Mouse (Mus musculus) forelimb bud, embryonic 11.5 days (tissue): Measurements from ENCODE around the gene Zdhhc20.
"Not testable (repeated sequence)": the region's sequence is repeated elsewhere in the genome, so short reads cannot be mapped to it uniquely, and the experiment has no call there.

ENCODE experiments used
- DNase-seq: peaks from one replicate; pipeline ENCODE4 v3.0.0-alpha.2; 2012; ENCODE audit warnings: low read depth, low spot score

Gene Zdhhc20

DNA sequence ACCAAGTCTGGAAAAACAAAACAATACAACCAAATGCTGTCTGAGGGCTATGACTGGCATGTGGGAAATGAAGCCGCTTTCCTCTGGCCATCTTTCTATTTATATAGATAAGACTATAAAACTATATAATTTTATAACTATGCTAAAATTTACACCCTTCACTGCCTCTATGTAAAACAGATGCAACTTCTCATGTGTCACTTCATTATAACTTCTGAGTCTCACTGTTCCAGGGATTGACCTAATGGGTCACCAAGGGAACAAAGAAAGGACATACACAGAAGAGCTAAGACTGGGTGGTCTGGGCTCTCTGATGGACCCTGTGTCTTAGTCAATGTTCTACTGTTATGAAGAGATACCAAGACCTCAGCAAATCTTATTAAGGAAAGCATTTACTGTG, 2.9 kb upstream of the Zdhhc20 start:
- DNase-seq = no peak

DNA sequence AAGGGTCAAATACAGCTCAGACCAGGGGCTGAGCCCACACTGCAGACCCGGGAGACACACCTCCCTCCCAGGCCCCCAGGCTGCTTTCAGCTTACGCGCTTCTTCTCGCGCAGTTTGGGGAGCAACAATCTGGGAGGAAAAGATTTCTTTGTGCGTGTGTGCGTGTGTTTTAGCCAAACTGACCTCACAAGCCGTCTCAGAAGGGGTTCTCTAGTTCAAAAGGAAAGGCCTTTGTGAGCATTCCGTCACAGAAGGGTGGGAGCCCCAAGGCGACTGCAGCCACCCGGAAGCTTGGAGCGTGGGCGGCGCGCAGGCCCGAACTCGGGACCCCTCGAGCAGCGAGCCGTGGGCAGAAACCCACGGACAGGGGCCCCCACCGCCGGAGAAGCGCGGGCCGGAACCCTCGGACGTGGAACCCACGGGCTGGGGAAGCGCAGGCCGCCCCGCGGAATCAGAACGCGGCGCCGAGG, 500 bp downstream of the Zdhhc20 start:
- DNase-seq = peak; percentile 54

DNA sequence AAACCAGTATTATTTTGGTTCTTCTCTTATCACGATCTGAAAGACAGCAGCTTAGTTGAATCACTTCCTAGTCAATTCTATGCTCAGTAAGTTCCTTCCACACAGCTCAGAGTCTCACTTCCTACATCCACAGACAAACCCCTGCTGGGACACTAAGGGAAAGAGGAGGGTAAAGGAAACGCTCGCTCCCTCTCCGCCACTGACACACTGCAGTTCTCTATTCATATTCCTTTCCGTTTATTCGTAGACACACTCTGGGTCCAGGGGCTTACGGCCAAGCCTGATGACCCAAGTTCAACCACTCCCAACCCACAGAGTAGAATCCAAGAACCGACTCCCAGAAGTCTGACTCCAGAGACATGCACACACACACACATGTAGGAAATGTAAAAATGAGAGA, 2.9 kb downstream of the Zdhhc20 start:
- no peak for DNase-seq

DNA sequence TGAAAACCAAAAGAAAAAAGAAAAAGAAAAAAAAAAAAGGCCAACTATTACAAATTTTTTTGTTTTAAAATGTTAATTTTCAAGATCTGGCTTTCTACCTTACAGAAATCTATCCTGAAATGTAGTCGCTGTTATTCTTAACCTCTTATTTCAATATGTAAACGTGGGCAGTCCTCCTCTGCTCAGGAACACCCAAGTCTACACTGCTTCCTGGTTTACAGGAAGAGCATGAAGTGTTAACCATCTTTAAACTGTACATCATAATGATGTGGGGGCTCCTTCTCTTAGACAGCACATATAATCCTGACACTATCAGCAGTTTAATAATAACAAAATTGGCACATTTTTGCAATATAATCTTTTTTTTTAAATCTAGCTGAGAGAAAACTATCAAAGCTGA, 4.0 kb downstream of the Zdhhc20 start:
- DNase-seq = no peak

DNA sequence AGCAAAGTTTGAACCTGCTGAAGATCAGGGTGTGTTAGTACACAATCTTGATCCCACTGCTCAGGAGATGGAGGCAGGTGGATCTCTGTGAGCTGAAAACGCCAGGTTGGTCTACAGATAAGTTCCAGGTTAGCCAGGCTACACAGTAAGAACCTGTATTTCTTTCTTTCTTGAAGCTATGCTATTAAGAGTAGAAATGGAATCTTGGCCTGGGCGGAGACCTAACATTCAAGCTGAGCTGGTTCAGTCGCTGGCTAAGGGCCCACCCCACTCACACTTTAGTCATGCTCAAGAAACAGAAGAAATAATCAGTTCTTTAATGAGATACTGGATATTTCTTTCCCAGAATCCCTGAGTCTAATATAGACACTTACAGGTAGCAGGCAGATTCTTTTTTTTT, 6.7 kb downstream of the Zdhhc20 start:
- no peak for DNase-seq

DNA sequence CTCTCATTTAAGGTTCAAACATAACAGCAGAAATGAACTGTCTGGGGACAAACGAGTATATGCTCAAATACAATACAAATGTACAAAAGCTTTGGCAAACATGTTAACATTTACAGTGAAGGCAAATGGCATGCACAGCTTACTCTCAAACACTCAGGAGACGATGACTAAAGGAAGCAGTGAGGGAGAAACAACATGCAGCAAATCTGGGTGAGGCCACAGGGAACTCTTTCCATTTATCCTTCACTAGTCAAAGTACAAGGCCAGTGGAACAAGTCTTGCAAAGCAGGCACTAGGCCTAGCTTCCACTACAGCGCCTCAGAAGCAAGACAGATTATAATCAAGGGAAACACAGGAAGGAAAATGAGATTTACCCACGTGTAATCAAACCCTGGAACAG, 7.4 kb downstream of the Zdhhc20 start:
- DNase-seq = no peak

DNA sequence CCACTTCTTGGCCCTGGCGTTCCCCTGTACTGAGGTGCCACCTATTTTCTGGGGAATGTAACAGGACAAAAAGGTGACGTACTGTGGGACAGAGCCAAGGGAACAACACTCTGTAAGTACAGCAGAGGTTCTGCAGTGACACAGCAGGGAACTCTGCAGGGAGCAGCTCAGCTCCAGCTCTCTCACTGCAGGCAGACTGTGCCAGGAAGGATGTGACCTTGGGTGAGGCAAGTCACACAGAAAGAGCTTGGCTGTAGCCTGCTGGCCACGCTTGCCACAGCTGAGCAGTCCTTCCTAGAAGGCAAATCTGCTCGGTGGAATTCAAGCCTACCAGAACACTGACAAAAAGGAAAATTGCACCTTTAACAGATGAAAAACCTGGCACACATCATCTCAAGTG, 8.3 kb downstream of the Zdhhc20 start:
- no peak for DNase-seq

DNA sequence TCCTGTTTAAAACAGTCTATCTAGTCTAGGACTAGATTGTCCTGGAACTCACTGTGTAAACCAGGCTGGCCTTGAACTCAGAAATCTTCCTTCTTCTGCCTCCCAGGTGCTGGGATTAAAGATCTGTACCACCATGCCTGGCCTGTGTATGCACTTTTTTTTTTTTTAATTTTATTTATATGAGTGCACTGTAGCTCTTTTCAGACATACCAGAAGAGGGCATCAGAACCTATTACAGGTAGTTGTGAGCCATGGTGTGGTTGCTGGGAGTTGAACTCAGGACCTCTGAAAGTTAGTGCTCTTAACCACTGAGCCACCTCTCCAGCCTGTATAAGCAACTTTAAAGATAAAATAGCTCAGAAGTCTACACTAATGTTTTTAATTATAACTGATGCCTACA, 9.0 kb downstream of the Zdhhc20 start:
- DNase-seq = no peak

DNA sequence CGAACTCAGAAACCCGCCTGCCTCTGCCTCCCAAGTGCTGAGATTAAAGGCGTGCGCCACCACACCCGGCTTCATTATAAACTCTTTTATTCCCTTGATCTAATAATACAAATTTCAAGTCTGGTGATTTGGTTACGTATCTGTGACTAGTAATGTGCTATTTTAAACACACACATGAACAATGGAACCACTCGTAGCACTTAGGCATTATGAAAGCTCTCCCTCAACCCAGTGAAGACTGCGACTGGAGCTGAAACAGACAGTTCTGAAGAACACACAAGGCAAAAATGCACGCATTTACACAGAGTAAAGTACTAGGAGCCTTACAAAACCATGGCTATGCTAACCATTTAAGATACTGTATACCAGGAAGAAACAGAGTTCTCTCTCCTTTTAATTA, 12.2 kb downstream of the Zdhhc20 start:
- no peak for DNase-seq

DNA sequence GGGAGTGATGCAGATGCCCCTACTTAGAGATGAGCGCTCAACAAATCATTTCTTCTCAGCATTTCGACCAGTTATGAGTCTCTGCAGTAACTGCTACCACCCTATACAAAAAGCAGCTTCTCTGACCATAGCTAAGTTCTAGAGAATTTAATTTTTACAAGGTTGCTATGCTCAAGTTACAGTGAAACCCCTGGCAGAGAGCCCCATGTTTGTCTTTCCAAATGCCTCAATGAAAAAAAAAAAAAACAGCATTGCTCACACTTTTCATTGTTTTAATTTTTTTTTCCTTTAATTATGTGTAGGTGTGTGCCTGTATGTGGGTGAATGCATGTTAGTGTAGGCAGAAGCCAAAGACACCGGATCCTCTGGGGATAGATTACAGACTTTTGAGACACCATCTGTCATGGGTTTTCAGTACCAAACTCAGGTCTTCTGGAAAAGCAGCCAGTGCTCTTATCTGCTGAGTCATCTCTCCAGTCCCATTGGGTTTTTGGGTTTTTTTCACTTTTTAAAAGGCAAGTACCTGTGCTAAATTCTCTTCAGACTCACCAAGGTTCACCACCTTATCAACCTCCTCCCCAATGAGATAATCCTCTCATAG, 23.3 kb downstream of the Zdhhc20 start:
- no peak for DNase-seq

DNA sequence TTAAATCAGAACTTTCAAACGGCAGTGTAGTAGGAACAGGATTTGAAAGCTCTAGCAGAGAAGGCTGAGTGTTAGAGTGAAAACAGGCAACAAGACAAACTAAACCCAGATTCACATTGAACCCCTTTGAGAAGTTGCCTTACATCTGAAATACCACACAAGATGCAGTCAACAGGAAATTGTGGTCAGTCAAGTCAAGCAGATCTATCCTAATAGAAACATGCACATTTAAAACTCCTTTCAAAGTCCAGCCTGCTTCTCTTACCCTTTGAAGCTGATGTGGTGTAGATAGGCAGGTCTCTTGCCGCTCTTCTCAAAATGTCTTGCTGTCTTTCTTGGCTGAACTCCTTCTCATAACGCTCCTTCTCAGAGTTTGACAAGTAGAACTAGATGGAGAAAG, 24.8 kb downstream of the Zdhhc20 start:
- no peak for DNase-seq

DNA sequence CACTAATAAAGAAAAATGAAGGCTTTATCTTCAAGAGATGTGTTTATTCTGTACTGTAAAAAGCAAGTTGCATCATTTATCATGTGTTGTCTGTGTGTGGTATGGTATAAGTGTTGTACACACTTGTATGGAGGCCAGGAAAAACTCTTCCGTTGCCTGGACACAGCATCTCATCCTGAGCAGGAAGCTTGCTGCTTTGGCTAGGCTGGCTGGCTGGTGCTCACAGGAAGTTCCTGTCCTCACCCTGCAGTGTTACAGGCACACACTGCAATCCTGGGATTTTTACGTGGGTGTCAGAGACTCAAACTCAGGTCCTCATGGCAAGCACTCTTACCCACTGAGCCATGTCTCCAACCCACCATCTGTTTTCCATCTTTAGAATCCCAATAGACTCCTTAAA, 26.9 kb downstream of the Zdhhc20 start:
- no peak for DNase-seq

DNA sequence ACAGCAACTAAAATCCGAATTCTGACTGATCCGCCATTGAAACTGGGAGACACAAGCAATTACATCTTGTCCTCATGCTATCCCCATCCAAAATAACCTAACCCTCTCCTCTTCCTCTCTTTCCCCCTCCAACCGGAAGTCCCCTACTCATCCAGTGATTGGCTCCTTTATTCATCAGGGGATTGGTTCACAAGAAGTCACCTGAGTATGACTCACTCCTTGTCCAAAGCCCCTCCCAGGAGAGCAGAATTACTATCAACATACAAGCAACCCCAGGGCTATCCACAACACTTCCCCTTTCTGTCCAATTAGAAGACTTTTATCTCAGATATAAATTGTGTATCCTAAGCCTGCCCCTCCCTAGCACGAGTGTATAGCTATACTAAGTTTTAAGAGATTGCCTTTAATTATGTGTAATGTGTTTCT, 28.1 kb downstream of the Zdhhc20 start:
- DNase-seq = no peak

DNA sequence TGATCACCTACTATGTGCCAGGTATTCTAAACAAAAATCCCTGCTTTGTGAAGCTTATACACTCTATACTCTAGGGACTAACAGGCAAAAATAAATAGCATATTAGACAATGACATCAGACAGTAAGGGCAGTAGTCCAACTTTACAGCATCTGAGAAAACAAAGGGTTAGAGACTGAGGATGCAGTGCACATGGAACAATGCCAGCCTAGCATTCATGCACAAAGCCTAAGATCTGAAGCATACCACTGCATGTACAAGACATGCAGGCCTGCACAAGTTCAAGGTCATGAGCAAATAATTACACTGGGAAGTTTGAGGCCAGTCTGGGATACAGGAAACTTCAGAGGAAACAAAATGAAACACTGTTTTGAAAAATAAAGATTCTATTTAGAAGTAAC, 30.6 kb downstream of the Zdhhc20 start:
- no peak for DNase-seq

DNA sequence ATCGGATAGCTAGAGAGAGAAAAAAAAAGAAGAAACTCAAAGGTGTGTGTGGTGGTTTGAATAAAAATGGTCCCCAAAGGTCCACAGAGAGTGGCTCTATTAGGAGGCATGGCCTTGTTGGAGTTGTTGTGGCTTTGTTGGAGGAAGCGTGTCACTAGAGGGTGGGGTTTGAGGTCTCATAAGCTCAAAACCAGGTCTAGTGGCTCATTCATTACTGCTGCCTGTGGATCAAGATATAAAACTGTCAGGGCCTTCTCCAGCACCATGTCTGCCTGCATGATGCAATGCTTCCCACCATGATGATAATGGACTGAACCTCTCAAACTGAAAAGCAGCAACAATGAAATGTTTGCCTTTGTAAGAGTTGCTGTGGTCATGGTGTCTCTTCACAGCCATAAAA, 31.5 kb downstream of the Zdhhc20 start:
- DNase-seq = no peak

DNA sequence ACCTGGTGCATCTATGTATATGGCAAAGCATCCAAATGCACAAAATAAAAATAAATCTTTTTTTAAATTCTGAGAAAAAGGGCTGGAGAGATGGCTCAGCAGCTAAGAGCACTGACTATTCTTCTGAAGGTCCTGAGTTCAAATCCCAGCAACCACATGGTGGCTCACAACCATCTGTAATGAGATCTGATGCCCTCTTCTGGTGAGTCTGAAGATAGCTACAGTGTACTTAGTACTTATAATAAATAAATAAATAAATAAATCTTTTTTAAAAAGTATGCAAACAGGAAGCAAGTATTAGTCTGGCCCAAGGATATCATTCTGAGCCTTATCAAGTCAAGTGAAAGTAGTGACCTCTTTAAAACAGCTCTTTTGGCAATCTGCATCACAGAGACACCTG, 34.0 kb downstream of the Zdhhc20 start:
- not testable (repeated sequence) for DNase-seq

DNA sequence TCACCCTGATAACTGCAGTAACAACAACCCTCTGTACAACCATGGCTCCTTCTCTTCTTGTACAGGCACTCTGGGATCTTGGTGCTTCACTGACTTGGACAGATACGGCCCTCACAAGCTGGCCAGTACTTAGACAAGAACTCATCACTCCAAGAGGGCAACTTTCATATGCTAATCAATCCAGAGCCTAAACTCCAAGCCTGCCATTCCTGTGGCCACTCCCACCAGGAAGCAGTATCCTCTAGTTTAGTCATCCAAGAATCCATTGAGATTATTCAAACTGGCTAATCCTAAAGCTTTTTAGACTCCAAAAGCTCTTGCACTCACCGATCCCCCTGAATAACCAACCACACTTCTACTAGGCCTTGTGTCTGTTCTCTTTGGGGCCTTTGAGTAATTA, 37.1 kb downstream of the Zdhhc20 start:
- DNase-seq = no peak

DNA sequence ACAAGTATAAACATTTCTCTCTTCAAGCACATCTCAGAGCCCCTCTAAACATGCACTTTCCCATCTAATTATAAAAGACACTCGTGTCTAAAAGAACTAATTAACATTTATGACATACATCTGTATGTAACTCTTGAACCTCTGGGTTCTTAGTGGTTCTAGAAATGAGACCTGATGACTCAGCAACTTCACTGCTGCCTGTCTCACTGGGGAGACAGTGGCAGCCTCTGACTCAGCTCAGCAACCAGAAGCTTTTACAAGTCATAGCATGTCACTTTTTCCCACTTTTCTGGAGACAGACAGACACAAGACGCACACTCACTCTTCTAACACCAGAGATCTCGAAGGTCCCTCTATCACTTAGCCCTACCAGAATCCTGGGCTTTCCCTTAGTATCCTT, 39.7 kb downstream of the Zdhhc20 start:
- no peak for DNase-seq

DNA sequence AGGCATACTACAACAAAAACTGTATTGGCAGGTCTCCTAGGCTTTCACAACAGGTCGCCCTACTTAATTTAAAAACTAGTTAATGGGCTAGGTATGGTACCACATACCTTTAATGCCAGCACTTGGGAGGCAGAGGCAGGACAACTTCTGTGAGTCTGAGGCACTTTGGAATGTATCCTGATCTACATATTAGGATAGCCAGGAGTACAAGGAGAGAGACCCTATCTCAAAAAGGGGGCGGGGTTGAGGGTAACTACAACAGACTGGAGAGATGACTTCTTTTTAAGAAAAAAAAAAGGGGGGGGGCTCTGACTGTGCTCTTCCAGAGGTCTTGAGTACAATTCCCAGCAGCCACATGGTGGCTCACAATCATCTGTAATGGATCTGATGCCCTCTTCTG, 41.4 kb downstream of the Zdhhc20 start:
- DNase-seq = no peak

DNA sequence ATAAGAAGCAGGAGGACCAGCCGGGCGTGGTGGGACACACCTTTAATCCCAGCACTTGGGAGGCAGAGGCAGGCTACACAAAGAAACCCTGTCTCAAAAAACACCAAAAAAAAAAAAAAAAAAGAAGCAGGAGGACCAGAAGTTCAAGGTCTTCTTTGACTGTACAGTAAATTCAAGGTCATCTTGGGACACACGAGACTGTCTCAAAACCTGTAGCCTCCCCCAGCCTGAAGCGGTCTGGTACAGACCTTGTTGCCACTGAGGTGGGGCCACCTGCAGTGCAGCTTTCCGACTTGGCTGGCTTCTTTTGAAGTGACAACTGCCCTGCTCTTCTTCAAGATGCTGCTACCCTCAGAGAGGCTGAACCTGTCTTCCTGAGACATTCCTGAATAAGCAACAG, 42.0 kb downstream of the Zdhhc20 start:
- not testable (repeated sequence) for DNase-seq

DNA sequence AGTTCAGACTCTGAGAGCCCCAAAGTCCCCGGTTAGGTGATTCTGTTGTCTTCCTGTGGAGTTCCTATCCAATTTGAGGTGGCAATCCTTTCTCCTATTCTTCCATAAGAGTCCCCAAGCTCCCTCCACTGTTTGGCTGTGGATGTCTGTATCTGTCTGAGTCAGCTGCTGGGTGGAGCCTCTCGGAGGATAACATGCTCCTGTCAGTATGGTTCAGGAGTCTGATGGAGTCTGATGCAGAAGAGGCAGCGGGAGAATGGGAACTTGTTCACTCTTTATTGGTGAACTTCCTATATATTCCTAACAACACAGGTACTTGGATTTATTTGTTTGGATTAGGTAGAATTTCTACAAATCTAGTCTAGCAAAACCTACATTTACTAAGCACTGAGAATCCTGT, 45.5 kb downstream of the Zdhhc20 start:
- no peak for DNase-seq

DNA sequence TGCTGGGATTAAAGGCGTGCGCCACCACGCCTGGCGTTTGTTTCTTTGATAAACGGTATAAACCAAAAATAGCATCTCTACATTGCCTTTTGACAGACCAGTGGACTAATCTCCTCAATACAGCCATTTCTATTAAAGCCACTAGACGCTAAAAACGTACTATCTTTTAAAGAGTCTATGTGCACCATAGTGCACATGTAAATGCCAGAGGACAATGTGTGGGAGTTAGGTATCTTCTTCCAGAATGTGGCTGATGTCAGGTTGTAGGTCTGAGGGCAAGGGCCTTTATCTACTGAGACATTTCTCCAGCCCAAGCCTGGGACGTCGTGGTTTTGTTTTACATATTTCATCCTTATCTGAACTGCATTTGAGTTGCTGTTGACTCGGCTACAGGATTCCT, 54.9 kb downstream of the Zdhhc20 start:
- DNase-seq = no peak

DNA sequence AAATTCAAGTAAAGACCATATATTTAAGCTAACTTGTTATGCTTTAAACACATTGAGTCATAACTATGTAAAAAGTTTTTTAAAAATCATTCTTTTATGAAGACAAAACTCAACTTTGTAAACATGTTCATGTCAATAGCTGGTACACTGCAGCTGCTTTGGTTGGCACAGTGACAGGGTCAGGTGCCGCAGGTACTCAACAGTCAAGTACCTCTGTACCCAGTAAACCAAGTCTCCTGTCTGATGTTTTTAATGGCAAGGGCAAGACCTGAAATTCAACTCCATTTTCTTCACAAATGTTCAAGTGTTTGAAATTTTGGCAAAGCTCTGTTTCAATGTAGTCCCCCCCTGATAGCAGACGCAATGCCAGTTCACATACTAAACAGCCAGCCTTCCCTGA, 56.5 kb downstream of the Zdhhc20 start:
- no peak for DNase-seq

DNA sequence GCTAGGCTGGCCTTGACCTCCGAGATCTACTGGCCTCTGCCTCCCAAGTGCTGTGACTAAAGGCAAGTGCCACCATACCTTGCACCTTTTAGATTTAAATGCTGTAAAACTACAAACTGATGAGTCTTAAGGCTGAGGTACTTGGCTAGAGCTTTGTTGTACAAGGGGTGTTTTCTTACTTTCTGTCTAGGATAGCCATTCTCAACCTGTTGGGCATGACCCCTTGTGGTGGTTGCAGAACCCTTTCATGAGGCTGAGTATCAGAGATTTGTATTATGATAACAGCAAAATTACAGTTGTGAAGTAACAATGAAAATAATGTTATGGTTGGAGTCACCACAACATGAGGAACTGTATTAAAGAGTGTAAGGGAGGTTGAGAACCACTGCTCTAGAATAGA, 62.8 kb downstream of the Zdhhc20 start:
- no peak for DNase-seq
